Mouse (Mus musculus): ENCODE measurements around the gene Serp1. TPM values are rescaled to one million over a fixed set of nuclear protein-coding genes. Genes with fewer than 3 reads are reported as not detected.

The Serp1 gene
- 136 and 140 TPM in 2 replicates for polyA plus RNA-seq (2014; fragmentation: Nextera tagmentation; extraction: Ambion mirVana)

GRCm38 (mm10) chr3:58525652-58526407, at the start of gene Serp1, which contains the start of gene Eif2a:
TSS of gene Serp1 (minus strand) at chr3:58525892.
TSS of gene Eif2a (plus strand) at chr3:58525821.
- H3K27me3 ChIP-seq (ENCODE audit: control insufficient read depth, insufficient read depth, low read length), result no peaks in the 10 kb centered on the region
- under 1% methylated on average over 57 of the region's 57 CpGs for WGBS
- H3K4me1 ChIP-seq (replicated peaks; ENCODE audit: control insufficient read depth, insufficient read depth, low read length), result peaks cover 3% of the 10 kb centered on the region; the same call in 1 of the 2 replicates
- peaks cover 3% of the 10 kb centered on the region; the same call in 1 of the 2 replicates for H3K36me3 ChIP-seq (ENCODE audit: control insufficient read depth, insufficient read depth, low read length)
- H3K9me3 ChIP-seq (ENCODE audit: control insufficient read depth, low read length), result no peaks in the 10 kb centered on the region
- ATAC-seq (replicated peaks; ENCODE audit: low FRiP score) (peak; percentile 99), DNase-seq (ENCODE audit: low spot score) (peak; percentile 99)
- peak within 1 kb of the TSS; percentile 80 for H3K27ac ChIP-seq (ENCODE audit: low read depth, low read length)
- H3K4me3 ChIP-seq (ENCODE audit: low read depth, low read length), result peak within 1 kb of the TSS; percentile 71
- peak within 1 kb of the TSS; percentile 92 for H3K9ac ChIP-seq (ENCODE audit: low read length)
- H3K4me2 ChIP-seq (ENCODE audit: low read depth, low read length, severe bottlenecking), result peak within 1 kb of the TSS; percentile 62

- Histone ChIP-seq H3K9ac (ENCODE audit: low read length) (no peak overlapping the region), H3K27me3 (ENCODE audit: control insufficient read depth, insufficient read depth, low read length) (no peaks in the 10 kb centered on the region), H3K4me2 (ENCODE audit: low read depth, low read length, severe bottlenecking) (no peak overlapping the region), H3K9me3 (ENCODE audit: control insufficient read depth, low read length) (no peaks in the 10 kb centered on the region), H3K36me3 (ENCODE audit: control insufficient read depth, insufficient read depth, low read length) (no peaks in the 10 kb centered on the region), H3K4me1 (replicated peaks; ENCODE audit: control insufficient read depth, insufficient read depth, low read length) (no peaks in the 10 kb centered on the region), H3K27ac (ENCODE audit: low read depth, low read length) (no peak overlapping the region), H3K4me3 (ENCODE audit: low read depth, low read length) (no peak overlapping the region)
- no peak for ATAC-seq (replicated peaks; ENCODE audit: low FRiP score)
- 88% methylated on average over 3 of the region's 3 CpGs for WGBS
- DNase-seq (ENCODE audit: low spot score), result no peak
Measured at GRCm38 (mm10) chr3:58570821-58571220, 45.1 kb upstream of the Serp1 start.

- 19% methylated on average over 2 of the region's 2 CpGs for WGBS
- no peaks in the 10 kb centered on the region for H3K4me1 ChIP-seq (replicated peaks; ENCODE audit: control insufficient read depth, insufficient read depth, low read length)
- DNase-seq (ENCODE audit: low spot score) (no peak), ATAC-seq (replicated peaks; ENCODE audit: low FRiP score) (no peak)
- no peaks in the 10 kb centered on the region for H3K27me3 ChIP-seq (ENCODE audit: control insufficient read depth, insufficient read depth, low read length)
- H3K4me2 ChIP-seq (ENCODE audit: low read depth, low read length, severe bottlenecking), result no peak overlapping the region
- no peak overlapping the region for H3K4me3 ChIP-seq (ENCODE audit: low read depth, low read length)
- H3K27ac ChIP-seq (ENCODE audit: low read depth, low read length), result no peak overlapping the region
- no peaks in the 10 kb centered on the region for H3K9me3 ChIP-seq (ENCODE audit: control insufficient read depth, low read length)
- no peak overlapping the region for H3K9ac ChIP-seq (ENCODE audit: low read length)
- H3K36me3 ChIP-seq (ENCODE audit: control insufficient read depth, insufficient read depth, low read length), result no peaks in the 10 kb centered on the region
Measured at GRCm38 (mm10) chr3:58561437-58561836, 35.7 kb upstream of the Serp1 start.

- Histone ChIP-seq H3K27ac (ENCODE audit: low read depth, low read length) (no peak overlapping the region), H3K9me3 (ENCODE audit: control insufficient read depth, low read length) (no peaks in the 10 kb centered on the region), H3K9ac (ENCODE audit: low read length) (no peak overlapping the region), H3K36me3 (ENCODE audit: control insufficient read depth, insufficient read depth, low read length) (no peaks in the 10 kb centered on the region), H3K4me1 (replicated peaks; ENCODE audit: control insufficient read depth, insufficient read depth, low read length) (no peaks in the 10 kb centered on the region), H3K4me2 (ENCODE audit: low read depth, low read length, severe bottlenecking) (no peak overlapping the region), H3K4me3 (ENCODE audit: low read depth, low read length) (no peak overlapping the region), H3K27me3 (ENCODE audit: control insufficient read depth, insufficient read depth, low read length) (no peaks in the 10 kb centered on the region)
- DNase-seq (ENCODE audit: low spot score), result no peak
- ATAC-seq (replicated peaks; ENCODE audit: low FRiP score), result no peak
- 26% methylated on average over 2 of the region's 2 CpGs for WGBS
Measured at GRCm38 (mm10) chr3:58559887-58560286, 34.2 kb upstream of the Serp1 start.

- Histone ChIP-seq H3K9me3 (ENCODE audit: control insufficient read depth, low read length) (no peaks in the 10 kb centered on the region), H3K4me1 (replicated peaks; ENCODE audit: control insufficient read depth, insufficient read depth, low read length) (no peaks in the 10 kb centered on the region), H3K4me3 (ENCODE audit: low read depth, low read length) (no peak overlapping the region), H3K36me3 (ENCODE audit: control insufficient read depth, insufficient read depth, low read length) (no peaks in the 10 kb centered on the region), H3K9ac (ENCODE audit: low read length) (no peak overlapping the region), H3K4me2 (ENCODE audit: low read depth, low read length, severe bottlenecking) (no peak overlapping the region), H3K27ac (ENCODE audit: low read depth, low read length) (no peak overlapping the region), H3K27me3 (ENCODE audit: control insufficient read depth, insufficient read depth, low read length) (no peaks in the 10 kb centered on the region)
- no peak for DNase-seq (ENCODE audit: low spot score)
- ATAC-seq (replicated peaks; ENCODE audit: low FRiP score), result no peak
- 91% methylated on average over 7 of the region's 7 CpGs for WGBS
Measured at GRCm38 (mm10) chr3:58556649-58557048, 31.0 kb upstream of the Serp1 start.

GRCm38 (mm10) chr3:58552001-58552811, 26.5 kb upstream of the Serp1 start:
- no peak for DNase-seq (ENCODE audit: low spot score)

GRCm38 (mm10) chr3:58536573-58536972, 10.9 kb upstream of the Serp1 start:
- Histone ChIP-seq H3K4me2 (ENCODE audit: low read depth, low read length, severe bottlenecking) (no peak overlapping the region), H3K36me3 (ENCODE audit: control insufficient read depth, insufficient read depth, low read length) (peaks cover 3% of the 10 kb centered on the region; the same call in 1 of the 2 replicates), H3K27ac (ENCODE audit: low read depth, low read length) (no peak overlapping the region), H3K9ac (ENCODE audit: low read length) (no peak overlapping the region), H3K27me3 (ENCODE audit: control insufficient read depth, insufficient read depth, low read length) (no peaks in the 10 kb centered on the region), H3K4me1 (replicated peaks; ENCODE audit: control insufficient read depth, insufficient read depth, low read length) (no peaks in the 10 kb centered on the region), H3K9me3 (ENCODE audit: control insufficient read depth, low read length) (no peaks in the 10 kb centered on the region), H3K4me3 (ENCODE audit: low read depth, low read length) (no peak overlapping the region)
- WGBS, result 93% methylated on average over 3 of the region's 3 CpGs
- ATAC-seq (replicated peaks; ENCODE audit: low FRiP score), result no peak
- DNase-seq (ENCODE audit: low spot score), result no peak

More at GRCm38 (mm10) chr3:58552001-58552811, 26.5 kb upstream of the Serp1 start:
- no peaks in the 10 kb centered on the region for H3K9me3 ChIP-seq (ENCODE audit: control insufficient read depth, low read length)
- no peak overlapping the region for H3K4me2 ChIP-seq (ENCODE audit: low read depth, low read length, severe bottlenecking)
- ATAC-seq (replicated peaks; ENCODE audit: low FRiP score), result no peak
- no peaks in the 10 kb centered on the region for H3K4me1 ChIP-seq (replicated peaks; ENCODE audit: control insufficient read depth, insufficient read depth, low read length)
- H3K4me3 ChIP-seq (ENCODE audit: low read depth, low read length), result no peak overlapping the region
- no peak overlapping the region for H3K27ac ChIP-seq (ENCODE audit: low read depth, low read length)
- H3K9ac ChIP-seq (ENCODE audit: low read length), result no peak overlapping the region
- WGBS, result 93% methylated on average over 1 of the region's 1 CpGs
- H3K36me3 ChIP-seq (ENCODE audit: control insufficient read depth, insufficient read depth, low read length), result peaks cover 2% of the 10 kb centered on the region; the same call in 1 of the 2 replicates
- no peaks in the 10 kb centered on the region for H3K27me3 ChIP-seq (ENCODE audit: control insufficient read depth, insufficient read depth, low read length)

GRCm38 (mm10) chr3:58526408-58526737, 681 bp upstream of the Serp1 start:
- H3K4me3 ChIP-seq (ENCODE audit: low read depth, low read length), result peak overlapping the region; percentile 71
- H3K9me3 ChIP-seq (ENCODE audit: control insufficient read depth, low read length), result no peaks in the 10 kb centered on the region
- no peak overlapping the region for H3K27ac ChIP-seq (ENCODE audit: low read depth, low read length)
- no peak for ATAC-seq (replicated peaks; ENCODE audit: low FRiP score)
- H3K4me2 ChIP-seq (ENCODE audit: low read depth, low read length, severe bottlenecking), result peak overlapping the region; percentile 62
- no peaks in the 10 kb centered on the region for H3K27me3 ChIP-seq (ENCODE audit: control insufficient read depth, insufficient read depth, low read length)
- peaks cover 3% of the 10 kb centered on the region; the same call in 1 of the 2 replicates for H3K4me1 ChIP-seq (replicated peaks; ENCODE audit: control insufficient read depth, insufficient read depth, low read length)
- 4% methylated on average over 4 of the region's 4 CpGs for WGBS
- H3K36me3 ChIP-seq (ENCODE audit: control insufficient read depth, insufficient read depth, low read length), result peaks cover under 1% of the 10 kb centered on the region; the same call in 1 of the 2 replicates
- peak overlapping the region; percentile 43 for H3K9ac ChIP-seq (ENCODE audit: low read length)
- no peak for DNase-seq (ENCODE audit: low spot score)

All from forebrain, embryonic 11.5 days (tissue).